Mouse (Mus musculus): ENCODE results near the gene Tyms.

DNA sequence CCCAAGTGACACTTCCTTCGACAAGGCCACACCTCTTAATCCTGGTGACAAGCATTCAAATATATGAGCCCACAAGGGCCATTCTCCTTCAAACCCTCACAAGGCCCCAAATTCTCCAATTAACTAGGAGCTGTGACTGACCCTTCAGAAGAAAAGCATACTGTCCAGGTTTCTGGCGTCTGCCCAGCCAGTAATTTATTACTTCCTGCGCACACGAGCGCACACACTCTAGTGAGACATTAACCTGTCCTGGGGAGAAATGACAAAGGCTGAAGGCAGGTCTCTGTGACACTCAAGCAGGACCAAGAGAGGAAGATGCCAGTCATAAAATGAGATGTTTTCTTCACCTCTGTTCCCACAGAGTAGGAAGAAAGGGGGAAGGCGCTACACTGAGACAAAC is 5.7 kb downstream of the Tyms start:
- TF ChIP-seq POLR2A (IDR thresholded peaks at IDR 0.05; ENCODE audit: insufficient read length, low read depth) (no peak), MAX (IDR thresholded peaks at IDR 0.05; ENCODE audit: low read depth) (no peak), POLR2AphosphoS2 (IDR thresholded peaks at IDR 0.05; ENCODE audit: insufficient read length, low read depth) (no peak)
